Mouse (Mus musculus) lung, postnatal 0 days (tissue): ENCODE results near the gene Wdr6.

Experiments
- CTCF ChIP-seq: IDR thresholded peaks from 2 replicates; pipeline ENCODE4 v1.5.1; 2016; ENCODE audit warnings: antibody characterized with exemption, mild to moderate bottlenecking
- EP300 ChIP-seq: IDR thresholded peaks from 2 replicates; pipeline ENCODE4 v1.6.1; 2016; ENCODE audit warnings: antibody characterized with exemption, mild to moderate bottlenecking, control low read depth

DNA sequence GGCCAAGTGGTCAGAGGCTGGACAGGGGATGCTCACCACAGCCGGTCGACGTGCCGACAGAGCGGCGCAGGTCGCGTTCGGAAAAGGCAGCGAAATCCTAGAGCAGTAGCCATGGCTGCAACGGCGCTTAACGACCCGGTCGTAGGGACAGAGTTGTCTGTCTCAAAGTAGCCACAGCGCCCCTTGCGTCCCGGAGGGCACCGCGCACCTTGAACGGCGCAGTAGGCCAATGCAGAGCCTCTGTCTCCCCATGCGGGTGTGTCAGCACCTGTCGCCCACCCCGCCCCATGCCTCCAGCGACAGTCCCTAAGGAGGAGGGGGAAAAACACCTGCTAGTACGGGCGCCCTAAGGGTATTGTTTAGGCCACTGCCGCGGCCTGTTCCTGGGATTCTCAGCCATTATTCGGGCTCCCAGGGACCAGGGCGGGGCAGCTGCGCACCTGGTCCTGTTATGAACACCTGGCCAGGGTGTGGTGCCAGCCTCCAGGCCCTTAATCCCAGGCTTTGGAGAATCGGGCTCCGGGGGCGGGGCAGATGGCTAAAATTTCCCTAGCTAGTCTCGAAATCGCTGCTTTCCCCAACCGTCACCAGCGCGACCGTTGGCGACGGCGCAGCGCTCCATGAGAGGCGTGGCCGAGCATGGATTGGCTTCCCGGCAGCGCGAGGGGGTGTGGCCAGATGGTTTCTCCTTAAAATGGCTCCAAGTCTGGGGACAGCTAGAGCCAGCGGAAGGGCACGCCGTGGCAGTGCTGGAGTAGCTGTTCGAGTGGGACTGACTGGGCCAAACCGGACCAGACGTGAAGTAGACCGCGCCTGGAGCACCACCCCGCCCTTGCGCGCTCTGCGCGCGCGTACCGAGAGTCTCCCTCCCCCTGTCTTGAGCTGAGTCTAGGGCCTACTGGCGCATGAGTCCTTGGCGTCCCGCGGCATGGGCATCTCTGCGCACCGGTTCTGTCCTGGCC, 11.4 kb downstream of the Wdr6 start, which contains the start of gene Ndufaf3:
- TF ChIP-seq CTCF (peak; percentile 97), EP300 (peak; percentile 28; the same call in 1 of the 2 replicates)
